Mouse (Mus musculus) heart, postnatal 0 days (tissue): ENCODE results near the gene Gatad2a.
A peak's percentile ranks its signal among the peaks of the same experiment; 100 is the strongest.

Experiments
- CTCF ChIP-seq: IDR thresholded peaks from 2 replicates; pipeline ENCODE4 v1.5.1; 2016; ENCODE audit warnings: antibody characterized with exemption, control low read depth, low read depth
- EP300 ChIP-seq: IDR thresholded peaks from 2 replicates; pipeline ENCODE4 v1.6.1; 2016; ENCODE audit warnings: antibody characterized with exemption, low read depth

DNA sequence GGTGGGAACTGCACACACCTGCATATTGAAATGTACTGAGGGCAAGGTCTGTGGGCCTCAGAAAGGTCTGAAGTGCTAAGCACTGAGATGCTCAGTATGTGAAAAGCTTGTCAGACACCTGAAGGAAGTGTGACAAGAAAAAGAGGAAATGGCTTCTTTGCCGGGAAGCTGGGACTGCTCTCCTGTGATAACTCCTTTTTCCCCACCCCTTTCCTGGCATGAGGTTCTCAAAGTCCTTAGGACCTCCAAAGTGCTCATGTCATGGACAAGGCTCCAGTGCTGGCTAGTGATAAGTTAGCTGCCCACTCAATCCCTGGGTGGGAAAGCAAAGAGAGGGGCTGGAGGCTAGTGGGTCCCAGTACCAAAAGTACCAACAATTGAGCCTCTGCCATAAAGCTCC is 38.8 kb downstream of the Gatad2a start:
- TF ChIP-seq EP300 (peak; percentile 41; the same call in 1 of the 2 replicates), CTCF (no peak)
